Mouse (Mus musculus) liver, embryonic 11.5 days (tissue): Measurements from ENCODE around the gene Kif17. TPM values are rescaled to one million over a fixed set of nuclear protein-coding genes. Genes with fewer than 3 reads are reported as not detected.

Experiments used
- ATAC-seq: fragments of 200-750 bp; cut with Nextera tagmentation; replicated peaks from 2 replicates; pipeline ENCODE4 v1.8.0; 2017; ENCODE audit warnings: moderate number of reproducible peaks, mild to moderate bottlenecking, moderate TSS enrichment, moderate library complexity; ENCODE audit not compliant: low FRiP score
- DNase-seq: peaks from one replicate; pipeline ENCODE4 v3.0.0-alpha.2; 2017; ENCODE audit warnings: low spot score
- H3K27ac ChIP-seq: fragments of 300-500 bp; sonication (generic); 2 replicates; pipeline ENCODE4 v1.5.1; 2014; ENCODE audit warnings: mild to moderate bottlenecking, low read depth, low read length, control low read depth
- H3K27me3 ChIP-seq: fragments of 300-500 bp; sonication (generic); replicated peaks from 2 replicates; pipeline ENCODE4 v1.6.1; 2014; ENCODE audit warnings: low read length, mixed read lengths; ENCODE audit not compliant: control insufficient read depth, insufficient read depth
- H3K36me3 ChIP-seq: fragments of 300-500 bp; sonication (generic); 2 replicates; pipeline ENCODE4 v1.6.1; 2014; ENCODE audit warnings: mild to moderate bottlenecking, low read length, moderate library complexity, mixed read lengths; ENCODE audit not compliant: control insufficient read depth, insufficient read depth
- H3K4me1 ChIP-seq: fragments of 300-500 bp; sonication (generic); replicated peaks from 2 replicates; pipeline ENCODE4 v1.6.1; 2014; ENCODE audit warnings: low read length, mixed read lengths; ENCODE audit not compliant: control insufficient read depth, insufficient read depth
- H3K4me2 ChIP-seq: fragments of 300-500 bp; sonication (generic); 2 replicates; pipeline ENCODE4 v1.6.1; 2014; ENCODE audit warnings: mild to moderate bottlenecking, control low read depth, moderate library complexity
- H3K4me3 ChIP-seq: fragments of 300-500 bp; sonication (generic); 2 replicates; pipeline ENCODE4 v1.5.1; 2014; ENCODE audit warnings: low read depth, low read length, control low read depth
- H3K9ac ChIP-seq: fragments of 300-500 bp; sonication (generic); 2 replicates; pipeline ENCODE4 v1.6.1; 2014; ENCODE audit warnings: low read depth, low read length, control low read depth
- H3K9me3 ChIP-seq: fragments of 300-500 bp; sonication (generic); 2 replicates; pipeline ENCODE4 v1.6.1; 2016; ENCODE audit warnings: low read length, inconsistent platforms, mixed read lengths; ENCODE audit not compliant: control insufficient read depth
- WGBS: fragments of 180-500 bp; shearing (Covaris S2); extraction: QIAGEN DNeasy Blood & Tissue Kit; methylation state at CpG from one replicate; pipeline ENCODE4 v1.1.7; 2014; 5-methylcytosine and 5-hydroxymethylcytosine counted together
- microRNA-seq: library from miRNA; unstranded; fragments of <30 nt; microRNA quantifications from one replicate; pipeline ENCODE4, GENCODE M21; 2017; ENCODE audit warnings: borderline number of aligned reads
- polyA plus RNA-seq: library from polyadenylated mRNA; unstranded; fragments of >200 nt; fragmentation: Nextera tagmentation; extraction: Ambion mirVana; gene quantifications from 2 replicates; pipeline ENCODE4 v1.2.1, GENCODE M21; 2014

Kif17 gene
- polyA plus RNA-seq, 1 experiment from 2014 or later: 0.34 TPM

- ATAC-seq: no peak
- no peak for DNase-seq
- 76% methylated on average over 9 of the region's 9 CpGs for WGBS
These were observed 94.8 kb downstream of the Kif17 start for GRCm38 (mm10) chr4:138344891-138345545.

DNA sequence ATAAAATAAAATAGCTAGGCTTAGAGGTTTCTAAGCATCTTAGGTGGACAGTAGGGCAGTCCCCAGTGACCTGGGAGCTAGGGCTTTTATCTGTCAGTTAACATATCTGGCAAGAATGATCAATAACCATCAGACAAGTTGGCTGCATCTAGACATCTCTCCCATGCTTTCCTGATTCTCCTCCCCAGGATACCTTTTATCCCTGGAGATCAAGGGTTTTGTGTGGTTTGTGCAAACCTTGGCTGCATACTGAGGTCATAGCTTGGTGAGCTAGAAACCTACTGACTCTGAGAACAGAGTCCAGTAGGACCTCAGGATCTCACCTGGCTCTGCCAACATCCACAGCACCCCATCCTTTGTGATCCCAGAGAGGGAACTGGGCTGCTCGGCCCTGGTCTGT is 97.0 kb downstream of the Kif17 start:
- H3K27ac ChIP-seq: no peak overlapping the region
- H3K4me2 ChIP-seq: no peak overlapping the region
- H3K4me3 ChIP-seq: no peak overlapping the region
- DNase-seq (no peak), ATAC-seq (no peak)
- no peaks in the 10 kb centered on the region for H3K36me3 ChIP-seq
- no peak overlapping the region for H3K9ac ChIP-seq
- WGBS: 70% methylated on average over 1 of the region's 1 CpGs
- no peaks in the 10 kb centered on the region; the same call in 1 of the 2 replicates for H3K4me1 ChIP-seq
- no peaks in the 10 kb centered on the region for H3K27me3 ChIP-seq
- no peaks in the 10 kb centered on the region for H3K9me3 ChIP-seq

More at GRCm38 (mm10) chr4:138344891-138345545, 94.8 kb downstream of the Kif17 start:
- H3K4me1 ChIP-seq: no peaks in the 10 kb centered on the region; the same call in 1 of the 2 replicates
- H3K36me3 ChIP-seq: no peaks in the 10 kb centered on the region
- H3K27me3 ChIP-seq: no peaks in the 10 kb centered on the region; the same call in 1 of the 2 replicates
- no peak overlapping the region for H3K4me2 ChIP-seq
- no peak overlapping the region for H3K4me3 ChIP-seq
- H3K9ac ChIP-seq: no peak overlapping the region
- H3K9me3 ChIP-seq: no peaks in the 10 kb centered on the region
- no peak overlapping the region for H3K27ac ChIP-seq

- no peak for ATAC-seq
- 71% methylated on average over 7 of the region's 7 CpGs for WGBS
- Histone ChIP-seq H3K4me3 (no peak overlapping the region), H3K9ac (no peak overlapping the region), H3K36me3 (no peaks in the 10 kb centered on the region), H3K27me3 (no peaks in the 10 kb centered on the region), H3K4me2 (no peak overlapping the region), H3K27ac (no peak overlapping the region), H3K4me1 (no peaks in the 10 kb centered on the region), H3K9me3 (no peaks in the 10 kb centered on the region)
- DNase-seq: no peak
These were observed 98.5 kb downstream of the Kif17 start for GRCm38 (mm10) chr4:138348716-138349115.

Small RNAs within 50 kb of the gene (microRNA-seq; reads per million reads assigned to microRNA genes)
- gene Gm27646: not detected
- not detected for gene Mir7019

Other genes starting within 250 kb of the Kif17 start
- 78.3 and 80.4 TPM in 2 replicates for gene Hp1bp3, start 34.1 kb upstream of the Kif17 start, polyA plus RNA-seq
- 0.81 and 0.99 TPM in 2 replicates for gene Sh2d5, start within 50 bp of the Kif17 start, polyA plus RNA-seq
- 276 and 295 TPM in 2 replicates for gene Ddost, start 54.3 kb downstream of the Kif17 start, polyA plus RNA-seq
- gene Pink1, start 75.9 kb downstream of the Kif17 start, polyA plus RNA-seq: 15.6 and 17.0 TPM in 2 replicates
- 6.6 and 7.2 TPM in 2 replicates for gene Cda, start 117.6 kb downstream of the Kif17 start, polyA plus RNA-seq
- 0.12 and 0.21 TPM in 2 replicates for gene Fam43b, start 146.1 kb downstream of the Kif17 start, polyA plus RNA-seq
- gene Mul1, start 184.2 kb downstream of the Kif17 start, polyA plus RNA-seq: 15.1 and 17.9 TPM in 2 replicates
- 2.1 TPM in 2 replicates for gene Camk2n1, start 203.9 kb downstream of the Kif17 start, polyA plus RNA-seq